Mouse (Mus musculus): Measurements from ENCODE around the gene Gm15130. TPM values are rescaled to one million over a fixed set of nuclear protein-coding genes. Genes with fewer than 3 reads are reported as not detected.

Gene Gm15130
- total RNA-seq (2021): not detected
- long read RNA-seq: 0 reads

GRCm38 (mm10) chr2:111152836-111153235 lies at the start of gene Gm15130:
Gm15130 (minus strand) TSS chr2:111152936.
- no peak for DNase-seq (ENCODE audit: low spot score in 2 of 2)

GRCm38 (mm10) chr2:111182068-111182467 lies 29.3 kb upstream of the Gm15130 start:
- no peak for DNase-seq (ENCODE audit: low spot score in 2 of 2)

GRCm38 (mm10) chr2:111135739-111136138 lies 17.0 kb downstream of the Gm15130 start:
- no peak for DNase-seq (ENCODE audit: low spot score in 2 of 2)

- no peak for DNase-seq (ENCODE audit: low spot score in 2 of 2)
These were observed 46.9 kb downstream of the Gm15130 start, which contains the start of gene Gm13941 for GRCm38 (mm10) chr2:111105882-111106281. Gm13941 (minus strand) TSS chr2:111105982.

Other genes with a start within 250 kb of the Gm15130 start
- 10 to 100 TPM; 73.2 to 76.1 TPM for gene Ano3, start 202.0 kb downstream of the Gm15130 start, total RNA-seq (2021)
- not detected for gene Gm13941, start 47.0 kb downstream of the Gm15130 start, total RNA-seq (2021)
- gene 4930430A15Rik, start 76.7 kb upstream of the Gm15130 start, total RNA-seq (2021): not detected
- gene Olfr1275, start 82.3 kb upstream of the Gm15130 start, total RNA-seq (2021): not detected
- gene Olfr1276, start 101.6 kb upstream of the Gm15130 start, total RNA-seq (2021): not detected
- gene Olfr1277, start 121.2 kb upstream of the Gm15130 start, total RNA-seq (2021): not detected
- gene Olfr1278, start 137.2 kb upstream of the Gm15130 start, total RNA-seq (2021): not detected
- gene Olfr1279, start 147.7 kb upstream of the Gm15130 start, total RNA-seq (2021): not detected
- gene Olfr1280, start 161.1 kb upstream of the Gm15130 start, total RNA-seq (2021): not detected
- not detected for gene Olfr1281, start 173.6 kb upstream of the Gm15130 start, total RNA-seq (2021)
- gene Olfr1282, start 183.1 kb upstream of the Gm15130 start, total RNA-seq (2021): not detected
- gene Olfr1283, start 213.9 kb upstream of the Gm15130 start, total RNA-seq (2021): not detected
- not detected for gene Olfr1284, start 222.6 kb upstream of the Gm15130 start, total RNA-seq (2021)